Mouse (Mus musculus): ENCODE results near the gene H2-M1.

Gene H2-M1

DNA sequence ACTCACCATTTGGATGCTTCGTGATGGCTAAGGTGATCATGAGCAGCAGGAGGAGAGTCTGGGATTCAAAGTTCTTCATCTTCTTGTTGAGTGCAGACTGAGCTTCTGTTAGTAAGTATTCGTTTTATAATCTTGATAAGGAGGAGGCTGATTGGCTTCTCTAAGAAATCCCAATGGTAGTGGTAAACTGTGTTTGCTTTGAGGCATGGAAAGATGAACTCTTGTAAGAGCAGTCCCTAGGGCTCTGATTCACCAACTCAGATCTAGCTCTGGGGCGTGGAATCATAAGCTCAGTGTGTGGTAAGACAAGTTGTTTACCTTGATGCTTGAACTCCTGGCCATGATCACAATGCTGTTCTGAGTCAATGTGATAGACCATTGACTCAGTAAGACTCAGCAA lies at the start of gene H2-M1:
TSS of gene H2-M1 (minus strand) at position 101 of the 400 bp plus-strand sequence.
- DNase-seq = no peak

GRCm38 (mm10) chr17:36697693-36698092 lies 25.7 kb upstream of the H2-M1 start:
- DNase-seq = no peak

GRCm38 (mm10) chr17:36642566-36642965 lies 29.5 kb downstream of the H2-M1 start, which contains the start of gene H2-M9:
H2-M9 (minus strand) TSS chr17:36642666.
- DNase-seq = no peak

Data from kidney, adult 8-10 months (tissue).